Mouse (Mus musculus) heart, adult 2 months (tissue): ENCODE results near the gene Pdgfc.

Experiments
- CTCF ChIP-seq: fragments of 200-600 bp; IDR thresholded peaks from 2 replicates; pipeline ENCODE4 v1.8.1; 2022; ENCODE audit warnings: antibody characterized with exemption, mild to moderate bottlenecking, moderate library complexity
- POLR2A ChIP-seq: fragments of 200-500 bp; IDR thresholded peaks from 2 replicates; pipeline ENCODE4 v1.6.1; 2011; ENCODE audit warnings: mild to moderate bottlenecking, low read depth, low read length, control low read depth; ENCODE audit not compliant: insufficient read depth

DNA sequence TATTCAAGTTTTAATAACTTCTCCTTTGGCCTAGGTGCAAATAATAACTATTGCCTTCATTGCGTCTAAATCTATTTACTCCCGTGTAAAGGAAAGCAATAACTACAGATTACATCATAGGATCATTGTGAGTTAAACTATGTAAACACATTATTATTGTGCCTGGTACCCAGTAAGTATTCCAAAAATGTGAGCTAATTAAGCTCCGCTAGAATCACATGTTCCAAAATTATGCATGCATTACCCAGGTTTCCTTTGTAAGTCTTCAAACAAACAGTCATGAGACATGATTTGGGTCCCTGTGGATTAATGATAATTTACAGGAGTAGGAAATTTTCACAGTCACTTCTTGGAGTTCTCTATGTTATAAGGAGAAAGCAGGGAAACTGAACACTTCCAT is 174.9 kb downstream of the Pdgfc start:
- TF ChIP-seq CTCF (no peak), POLR2A (no peak)
